Comparison of ENCODE assay signal across 8 mouse cellular contexts in the genomic region with DNA sequence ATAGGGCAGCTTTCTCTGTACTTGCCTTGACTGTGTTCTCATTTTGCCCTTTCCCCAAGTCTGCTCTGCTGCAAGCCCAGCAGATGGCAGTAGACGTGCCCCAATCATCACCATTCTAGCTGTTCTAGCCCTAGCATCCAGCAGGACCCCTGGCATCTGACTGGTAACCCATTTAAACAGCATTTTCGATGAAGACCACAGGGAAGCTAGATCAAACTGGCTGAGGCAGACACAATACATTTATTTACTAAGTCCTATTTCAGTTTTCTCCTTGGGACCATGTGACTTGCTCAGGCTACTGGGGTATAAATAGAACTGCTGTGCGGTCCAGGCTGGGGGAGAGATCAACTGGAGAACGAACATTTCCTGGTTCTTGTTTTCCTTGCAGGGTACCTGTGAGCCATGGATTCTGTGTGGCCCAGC.
A peak's percentile ranks its signal among the peaks of the same experiment; 100 is the strongest.
DNase-seq lines count a peak whose midpoint lies in the region; ATAC-seq and TF ChIP-seq lines count a peak whose summit lies in the region.

No protein-coding gene starts in this region.

- H3K4me2 ChIP-seq in intestine, embryonic 14.5 days (ENCODE audit: low read length) = no peak overlapping the region
- H3K4me2 ChIP-seq in midbrain, postnatal 0 days (ENCODE audit: low read depth, low read length, poor library complexity, severe bottlenecking) = no peak overlapping the region

- no peaks in the 10 kb centered on the region for H3K9me3 ChIP-seq in intestine, embryonic 14.5 days (ENCODE audit: control insufficient read depth, low read length)
- H3K9me3 ChIP-seq in midbrain, postnatal 0 days (ENCODE audit: low read length) = no peaks in the 10 kb centered on the region

- no peaks in the 10 kb centered on the region for H3K27me3 ChIP-seq in testis, adult 2 months (ENCODE audit: control insufficient read depth, insufficient read depth, low read length)
- no peaks in the 10 kb centered on the region for H3K27me3 ChIP-seq in intestine, embryonic 14.5 days (replicated peaks; ENCODE audit: control insufficient read depth, insufficient read depth, low read length)
- H3K27me3 ChIP-seq in midbrain, postnatal 0 days (ENCODE audit: insufficient read depth, low read length) = no peaks in the 10 kb centered on the region

- peak; percentile 58; the same call in 1 of the 2 replicates for TF ChIP-seq CTCF in testis, adult 2 months (IDR thresholded peaks at IDR 0.05; ENCODE audit: control insufficient read depth, insufficient read depth, insufficient replicate concordance, low read depth, low read length)
- TF ChIP-seq CTCF in midbrain, postnatal 0 days (IDR thresholded peaks at IDR 0.05) = peak; percentile 89

- no peaks in the 10 kb centered on the region for H3K4me1 ChIP-seq in testis, adult 2 months (ENCODE audit: control insufficient read depth, insufficient read depth, low read length)
- H3K4me1 ChIP-seq in intestine, embryonic 14.5 days (replicated peaks; ENCODE audit: control insufficient read depth, insufficient read depth, low read length) = no peaks in the 10 kb centered on the region
- peaks cover 8% of the 10 kb centered on the region for H3K4me1 ChIP-seq in midbrain, postnatal 0 days (ENCODE audit: insufficient read depth, low read length)

- H3K27ac ChIP-seq in testis, adult 2 months (ENCODE audit: control insufficient read depth, insufficient read depth, low read depth, low read length) = no peak overlapping the region
- no peak overlapping the region for H3K27ac ChIP-seq in intestine, embryonic 14.5 days (ENCODE audit: low read depth)
- peak overlapping the region; percentile 57 for H3K27ac ChIP-seq in midbrain, postnatal 0 days (ENCODE audit: low read depth, low read length)

- TF ChIP-seq POLR2A in testis, adult 2 months (IDR thresholded peaks at IDR 0.05; ENCODE audit: control insufficient read depth, low read depth, low read length) = no peak

- H3K4me3 ChIP-seq in testis, adult 2 months (ENCODE audit: control insufficient read depth, low read depth, low read length) = no peak overlapping the region
- no peak overlapping the region for H3K4me3 ChIP-seq in intestine, embryonic 14.5 days (ENCODE audit: low read depth, low read length)
- H3K4me3 ChIP-seq in midbrain, postnatal 0 days (ENCODE audit: low read depth, low read length) = no peak overlapping the region

- no peak overlapping the region for H3K9ac ChIP-seq in intestine, embryonic 14.5 days (ENCODE audit: low read length)
- no peak overlapping the region for H3K9ac ChIP-seq in midbrain, postnatal 0 days (replicated peaks; ENCODE audit: low read length, poor library complexity, severe bottlenecking)

- DNase-seq in testis, postnatal 14 days (ENCODE audit: low spot score) = no peak
- peak; percentile 65 to 71 for DNase-seq in cerebellum, postnatal 14 days
- peak; percentile 26 for DNase-seq in gastrocnemius, postnatal 25 days
- DNase-seq in intestine, embryonic 14.5 days (ENCODE audit: low spot score) = no peak
- DNase-seq in left cerebral cortex, postnatal 14 days (ENCODE audit: low spot score in 2 of 2) = peak; percentile 53 to 72
- peak; percentile 76 for DNase-seq in midbrain, postnatal 0 days (ENCODE audit: low spot score)

- ATAC-seq in intestine, embryonic 14.5 days (replicated peaks; ENCODE audit: low FRiP score, low TSS enrichment, low read depth) = 0 out of 2 replicates have a peak, but pooled peaks have one; percentile 14
- ATAC-seq in midbrain, postnatal 0 days (ENCODE audit: low FRiP score) = peak; percentile 70
- no peak for ATAC-seq in monocyte, adult 5-6 weeks (replicated peaks; ENCODE audit: insufficient number of reproducible peaks, low FRiP score, low TSS enrichment, poor library complexity, severe bottlenecking)

- H3K36me3 ChIP-seq in testis, adult 2 months (ENCODE audit: control insufficient read depth, insufficient read depth, low read length) = no peaks in the 10 kb centered on the region
- no peaks in the 10 kb centered on the region for H3K36me3 ChIP-seq in intestine, embryonic 14.5 days (ENCODE audit: control insufficient read depth, insufficient read depth, low read length)
- no peaks in the 10 kb centered on the region for H3K36me3 ChIP-seq in midbrain, postnatal 0 days (ENCODE audit: insufficient read depth, low read length)

- WGBS in intestine, embryonic 14.5 days = 46% methylated on average over 4 of the region's 4 CpGs
- WGBS in midbrain, postnatal 0 days = 31% methylated on average over 4 of the region's 4 CpGs

- intact Hi-C loops in left cerebral cortex, postnatal 14 days (cut with DNase I) = no loop called here

Comparison
In these comparisons a context has a peak if more than half of its experiments do, and no peak if none do; other contexts are left out.
1. DNase-seq: peak in cerebellum, postnatal 14 days (2 of 2), gastrocnemius, postnatal 25 days (single experiment), left cerebral cortex, postnatal 14 days (2 of 2) and midbrain, postnatal 0 days (single experiment); none in testis, postnatal 14 days (single experiment) and intestine, embryonic 14.5 days (single experiment).